In the genomic region with DNA sequence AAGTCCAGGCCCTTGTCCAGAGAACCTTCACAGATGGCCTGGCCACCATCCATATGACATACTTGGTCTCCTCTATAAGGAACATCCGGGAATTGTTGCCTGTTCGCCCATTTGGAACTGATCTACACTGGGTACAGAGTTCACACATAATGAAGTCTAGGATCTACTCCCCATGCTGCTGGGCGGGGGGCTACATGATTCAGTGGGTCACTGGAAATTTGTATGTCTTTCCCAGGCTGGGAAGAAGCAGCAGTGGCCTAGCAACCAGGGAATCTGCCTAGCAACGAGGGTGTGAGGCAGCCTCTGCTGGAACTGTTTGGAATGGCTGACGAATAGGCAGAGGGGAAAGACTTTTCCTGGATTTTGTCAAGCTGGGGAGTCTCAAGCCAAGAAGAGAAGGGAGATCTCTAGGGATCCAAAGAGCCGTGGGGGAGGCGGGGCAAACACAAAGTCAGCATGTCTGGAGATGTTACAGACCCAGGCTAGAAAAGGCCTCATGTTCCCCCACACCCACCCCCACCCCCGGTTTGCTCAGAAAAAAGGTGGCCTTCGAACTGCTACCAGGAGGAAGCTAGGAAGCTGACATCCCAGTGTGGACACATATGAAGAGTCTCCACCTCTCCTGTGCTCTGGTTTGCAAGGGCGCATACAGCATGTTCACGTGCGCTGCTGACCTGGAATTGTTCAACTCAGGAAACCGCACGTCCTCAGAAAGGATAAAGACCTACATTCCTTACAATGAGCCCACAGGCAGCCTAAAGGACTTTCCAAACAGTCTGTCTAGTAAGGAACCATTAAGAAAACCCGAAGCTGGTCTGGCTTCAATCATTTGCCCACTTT, we compare ENCODE assay signal across 7 mouse cellular contexts. TPM values are rescaled to one million over a fixed set of nuclear protein-coding genes. Genes with fewer than 3 reads are reported as not detected.
DNase-seq lines count a peak whose midpoint lies in the region; ATAC-seq lines count a peak whose summit lies in the region.

No protein-coding gene starts in this region.

- H3K4me3 ChIP-seq in embryonic facial prominence, embryonic 12.5 days, result no peak overlapping the region
- H3K4me3 ChIP-seq in heart, embryonic 11.5 days (ENCODE audit: low read depth, low read length), result no peak overlapping the region

- WGBS in embryonic facial prominence, embryonic 12.5 days, result 44% methylated on average over 15 of the region's 15 CpGs
- 41% methylated on average over 15 of the region's 15 CpGs for WGBS in heart, embryonic 11.5 days (ENCODE audit: insufficient replicate concordance)

- DNase-seq in lung, postnatal 10 days, result peak; percentile 50
- no peak for DNase-seq in lung, postnatal 36 days
- peak; percentile 48 to 60 for DNase-seq in left cerebral cortex, postnatal 14 days (ENCODE audit: low spot score in 2 of 2)
- no peak for DNase-seq in thymus, postnatal 36 days
- no peak for DNase-seq in spleen, postnatal 10 days (ENCODE audit: low spot score in 2 of 2)

- no peaks in the 10 kb centered on the region for H3K27me3 ChIP-seq in embryonic facial prominence, embryonic 12.5 days
- no peaks in the 10 kb centered on the region for H3K27me3 ChIP-seq in heart, embryonic 11.5 days (ENCODE audit: control insufficient read depth, insufficient read depth, low read length)

- no peak overlapping the region for H3K4me2 ChIP-seq in embryonic facial prominence, embryonic 12.5 days (replicated peaks)
- H3K4me2 ChIP-seq in heart, embryonic 11.5 days, result no peak overlapping the region

- intact Hi-C loops in left cerebral cortex, postnatal 14 days (cut with DNase I), result no loop called here

- H3K9ac ChIP-seq in embryonic facial prominence, embryonic 12.5 days, result no peak overlapping the region
- no peak overlapping the region for H3K9ac ChIP-seq in heart, embryonic 11.5 days (ENCODE audit: low read depth, low read length)

- H3K9me3 ChIP-seq in embryonic facial prominence, embryonic 12.5 days, result no peaks in the 10 kb centered on the region
- H3K9me3 ChIP-seq in heart, embryonic 11.5 days (replicated peaks; ENCODE audit: control insufficient read depth, low read length), result no peaks in the 10 kb centered on the region

- H3K36me3 ChIP-seq in embryonic facial prominence, embryonic 12.5 days, result no peaks in the 10 kb centered on the region
- H3K36me3 ChIP-seq in heart, embryonic 11.5 days (ENCODE audit: control insufficient read depth, insufficient read depth, low read length), result no peaks in the 10 kb centered on the region

- H3K27ac ChIP-seq in embryonic facial prominence, embryonic 12.5 days, result peak overlapping the region; percentile 69
- H3K27ac ChIP-seq in heart, embryonic 11.5 days (ENCODE audit: low read depth, low read length), result peak overlapping the region; percentile 67

- peaks cover 28% of the 10 kb centered on the region for H3K4me1 ChIP-seq in embryonic facial prominence, embryonic 12.5 days
- H3K4me1 ChIP-seq in heart, embryonic 11.5 days (ENCODE audit: control insufficient read depth, insufficient read depth, low read length), result peaks cover 11% of the 10 kb centered on the region

- ATAC-seq in embryonic facial prominence, embryonic 12.5 days (ENCODE audit: insufficient number of reproducible peaks, insufficient read depth, low FRiP score, low TSS enrichment), result peak; percentile 52; the same call in 1 of the 2 replicates
- no peak; the same call in 1 of the 2 replicates for ATAC-seq in heart, embryonic 11.5 days (replicated peaks; ENCODE audit: insufficient number of reproducible peaks, low FRiP score, low TSS enrichment)

RNA-seq across cellular contexts. Expression of gene Slf2, which starts 22.9 kb away (rescaled TPM):
- 50.1 and 51.6 TPM in 2 replicates for polyA plus RNA-seq in embryonic facial prominence, embryonic 12.5 days (2016; fragmentation: Nextera tagmentation; extraction: Ambion mirVana)
- polyA plus RNA-seq in heart, embryonic 11.5 days (2014; fragmentation: Nextera tagmentation; extraction: Ambion mirVana), result 57.1 and 62.0 TPM in 2 replicates
- 10 to 100 TPM; 31.8 to 32.2 TPM for total RNA-seq in left cerebral cortex, postnatal 14 days (2021)

Comparison
In these comparisons a context has a peak if more than half of its experiments do, and no peak if none do; other contexts are left out.
1. DNase-seq: peak in lung, postnatal 10 days (single experiment) and left cerebral cortex, postnatal 14 days (2 of 2); none in lung, postnatal 36 days (single experiment), thymus, postnatal 36 days (0 of 2) and spleen, postnatal 10 days (0 of 2).